Mouse (Mus musculus): Measurements from ENCODE around the gene 1700088E04Rik.

- no peak for TF ChIP-seq CTCF (IDR thresholded peaks at IDR 0.05; ENCODE audit: low read depth)
- no peak for TF ChIP-seq EP300 (IDR thresholded peaks at IDR 0.05; ENCODE audit: low read depth)
These were observed 61.5 kb downstream of the 1700088E04Rik start for GRCm38 (mm10) chr15:79079567-79079966.
